Mouse (Mus musculus): ENCODE data around the gene Plek2. TPM values are rescaled to one million over a fixed set of nuclear protein-coding genes. Genes with fewer than 3 reads are reported as not detected.

The Plek2 gene
- total and polyA plus RNA-seq, 3 experiments, result 11.2 to 17.7 TPM; not detected in 1

- Histone ChIP-seq H3K9ac (ENCODE audit: control insufficient read depth, low read depth, low read length, poor library complexity, severe bottlenecking) (no peak overlapping the region), H3K4me3 (ENCODE audit: control insufficient read depth in 1 of 2, insufficient read depth in 1 of 2, low read depth in 2 of 2, low read length in 2 of 2) (no peak overlapping the region), H3K9me3 (replicated peaks; ENCODE audit: insufficient read depth, low read length) (no peaks in the 10 kb centered on the region), H3K4me1 (ENCODE audit: control insufficient read depth in 1 of 2, insufficient read depth in 2 of 2, low read length in 2 of 2) (no peaks in the 10 kb centered on the region), H3K27me3 (ENCODE audit: control insufficient read depth in 1 of 2, insufficient read depth in 2 of 2, low read length in 2 of 2) (peaks cover 0 to 1% of the 10 kb centered on the region in 2 experiments; a peak in 1 of 4 replicates), H3K27ac (ENCODE audit: control insufficient read depth, low read depth, low read length) (no peak overlapping the region), H3K79me2 (ENCODE audit: control insufficient read depth, insufficient read depth, low read length, poor library complexity) (no peaks in the 10 kb centered on the region), H3K36me3 (ENCODE audit: control insufficient read depth in 1 of 2, insufficient read depth in 2 of 2, low read length in 2 of 2) (no peaks in the 10 kb centered on the region)
- TF ChIP-seq ZNF384 (IDR thresholded peaks at IDR 0.05; ENCODE audit: low read depth, low read length), result no peak
- no peak for DNase-seq (ENCODE audit: low read depth, low spot score)
These were observed 14.7 kb upstream of the Plek2 start for GRCm38 (mm10) chr12:78921421-78921820.

- Histone ChIP-seq H3K4me1 (ENCODE audit: control insufficient read depth in 1 of 2, insufficient read depth in 2 of 2, low read length in 2 of 2) (no peaks in the 10 kb centered on the region), H3K27ac (ENCODE audit: control insufficient read depth, low read depth, low read length) (no peak overlapping the region), H3K27me3 (ENCODE audit: control insufficient read depth in 1 of 2, insufficient read depth in 2 of 2, low read length in 2 of 2) (no peaks in the 10 kb centered on the region), H3K79me2 (ENCODE audit: control insufficient read depth, insufficient read depth, low read length, poor library complexity) (no peaks in the 10 kb centered on the region), H3K9ac (ENCODE audit: control insufficient read depth, low read depth, low read length, poor library complexity, severe bottlenecking) (peak overlapping the region; percentile 48), H3K9me3 (replicated peaks; ENCODE audit: insufficient read depth, low read length) (no peaks in the 10 kb centered on the region), H3K36me3 (ENCODE audit: control insufficient read depth in 1 of 2, insufficient read depth in 2 of 2, low read length in 2 of 2) (no peaks in the 10 kb centered on the region), H3K4me3 (ENCODE audit: control insufficient read depth in 1 of 2, insufficient read depth in 1 of 2, low read depth in 2 of 2, low read length in 2 of 2) (peak overlapping the region; percentile 56 to 59)
- peak; percentile 94 for DNase-seq (ENCODE audit: low read depth, low spot score)
- TF ChIP-seq GABPA (IDR thresholded peaks at IDR 0.05; ENCODE audit: low read depth, low read length), result no peak
- TF ChIP-seq SMC3 (IDR thresholded peaks at IDR 0.05; ENCODE audit: low read depth, low read length), result peak; percentile 93
- TF ChIP-seq POLR2AphosphoS2 (IDR thresholded peaks at IDR 0.05; ENCODE audit: low read length), result no peak
- peak; percentile 89; the same call in 1 of the 2 replicates for TF ChIP-seq MYC (IDR thresholded peaks at IDR 0.05; ENCODE audit: low read depth, low read length)
- TF ChIP-seq TAL1 (IDR thresholded peaks at IDR 0.05; ENCODE audit: low read length), result no peak
- no peak for TF ChIP-seq RCOR1 (IDR thresholded peaks at IDR 0.05; ENCODE audit: low read depth, low read length)
- no peak for TF ChIP-seq HCFC1 (IDR thresholded peaks at IDR 0.05; ENCODE audit: low read depth, low read length)
- no peak for TF ChIP-seq CHD2 (IDR thresholded peaks at IDR 0.05; ENCODE audit: low read length)
- TF ChIP-seq E2F4 (IDR thresholded peaks at IDR 0.05; ENCODE audit: borderline replicate concordance, low read depth, low read length), result no peak
- no peak for TF ChIP-seq ETS1 (IDR thresholded peaks at IDR 0.05; ENCODE audit: low read depth, low read length)
- TF ChIP-seq UBTF (IDR thresholded peaks at IDR 0.05; ENCODE audit: borderline replicate concordance, insufficient read depth, low read depth, low read length), result no peak
- peak; percentile 15; the same call in 1 of the 2 replicates for TF ChIP-seq MAX (IDR thresholded peaks at IDR 0.05; ENCODE audit: low read length)
- TF ChIP-seq TBP (IDR thresholded peaks at IDR 0.05; ENCODE audit: low read depth, low read length), result peak; percentile 52; the same call in 1 of the 2 replicates
- TF ChIP-seq MAFK (IDR thresholded peaks at IDR 0.05; ENCODE audit: borderline replicate concordance, low read depth, low read length), result no peak
- no peak for TF ChIP-seq NELFE (IDR thresholded peaks at IDR 0.05; ENCODE audit: low read depth, low read length)
- TF ChIP-seq TCF12 (IDR thresholded peaks at IDR 0.05; ENCODE audit: low read depth, low read length), result no peak
- TF ChIP-seq ZMIZ1 (IDR thresholded peaks at IDR 0.05; ENCODE audit: low read depth, low read length), result no peak
- TF ChIP-seq POLR2A (IDR thresholded peaks at IDR 0.05; ENCODE audit: control insufficient read depth in 1 of 2, insufficient read depth in 1 of 2, low read depth in 1 of 2, low read length in 2 of 2, poor library complexity in 1 of 2), result no peak
- TF ChIP-seq MXI1 (IDR thresholded peaks at IDR 0.05; ENCODE audit: low read depth, low read length), result peak; percentile 87
- TF ChIP-seq CTCF (IDR thresholded peaks at IDR 0.05 in 2 of 3, conservative IDR thresholded peaks at IDR 0.05 in 1 of 3; ENCODE audit: control insufficient read depth in 1 of 3, insufficient read depth in 1 of 3, low read depth in 2 of 3, low read length in 3 of 3, poor library complexity in 1 of 3, severe bottlenecking in 1 of 3), result peak; percentile 70 to 98 (median 89)
- no peak for TF ChIP-seq NRF1 (IDR thresholded peaks at IDR 0.05; ENCODE audit: insufficient read depth, low read depth, low read length, poor library complexity, severe bottlenecking)
- TF ChIP-seq ELF1 (IDR thresholded peaks at IDR 0.05; ENCODE audit: low read depth, low read length), result no peak
- peak; percentile 98 for TF ChIP-seq RAD21 (IDR thresholded peaks at IDR 0.05; ENCODE audit: low read depth, low read length)
- no peak for TF ChIP-seq ZKSCAN1 (IDR thresholded peaks at IDR 0.05; ENCODE audit: low read depth, low read length)
- no peak for TF ChIP-seq MEF2A (IDR thresholded peaks at IDR 0.05; ENCODE audit: extremely low read depth, insufficient replicate concordance, low read depth, low read length, poor library complexity, severe bottlenecking)
- no peak for TF ChIP-seq KAT2A (conservative IDR thresholded peaks at IDR 0.05; ENCODE audit: low read depth, low read length)
- TF ChIP-seq MAZ (IDR thresholded peaks at IDR 0.05; ENCODE audit: low read depth, low read length), result no peak
- no peak for TF ChIP-seq GATA1 (IDR thresholded peaks at IDR 0.05; ENCODE audit: low read depth, low read length)
- no peak for TF ChIP-seq BHLHE40 (IDR thresholded peaks at IDR 0.05; ENCODE audit: borderline replicate concordance, low read depth, low read length)
- no peak for TF ChIP-seq MYB (IDR thresholded peaks at IDR 0.05; ENCODE audit: low read depth, low read length)
- no peak for TF ChIP-seq EP300 (IDR thresholded peaks at IDR 0.05; ENCODE audit: low read depth in 1 of 2, low read length in 2 of 2)
These were observed 12.4 kb upstream of the Plek2 start for GRCm38 (mm10) chr12:78919079-78919712.

All from MEL (cell line).